Mouse (Mus musculus) MEL-GATA-1-ER (cell line): Measurements from ENCODE around the gene Spdl1.

Experiments used
- DNase-seq: peaks from one replicate; pipeline ENCODE4 v3.0.0-alpha.2; 2012; ENCODE audit warnings: low read depth; ENCODE audit errors: extremely low read depth

The Spdl1 gene

DNA sequence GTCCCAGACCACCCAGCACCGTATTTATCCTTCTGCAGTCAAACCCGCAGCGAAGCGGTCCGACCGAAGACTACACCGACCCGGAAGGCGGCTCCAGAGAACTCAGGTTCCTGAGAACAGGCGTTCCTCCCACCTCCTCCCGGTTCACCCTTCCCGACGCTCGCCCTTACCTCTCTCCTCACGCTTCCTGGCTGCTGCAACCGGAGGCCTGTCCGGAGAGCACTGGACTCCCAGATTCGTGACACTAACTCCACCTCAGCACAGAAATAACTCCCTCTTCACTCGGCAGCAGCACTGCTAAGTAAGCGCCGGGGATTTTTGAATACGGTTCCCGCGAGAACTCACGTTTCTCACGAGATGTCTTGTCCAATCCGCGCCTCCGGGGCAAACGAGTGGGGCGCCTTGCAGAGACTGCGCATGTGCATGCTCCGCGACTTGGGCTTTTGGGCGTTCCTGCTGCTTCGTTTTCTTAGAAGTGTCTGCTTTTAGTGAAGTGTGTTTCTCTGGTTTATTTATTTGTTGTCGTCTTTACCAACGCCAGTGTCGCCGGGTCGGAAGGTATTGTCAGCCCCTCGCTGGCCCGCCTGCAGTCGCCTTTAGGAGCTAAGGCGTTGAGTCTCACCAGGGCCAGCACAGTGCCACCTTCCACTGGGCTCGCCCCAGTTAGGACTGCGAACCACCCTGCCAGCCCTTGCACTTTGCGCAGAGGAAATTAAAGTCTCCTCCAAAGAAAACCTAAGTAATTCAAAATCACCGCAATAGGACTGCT lies at the start of gene Spdl1:
Gene Spdl1, minus strand, starts transcription at position 324 of the 769 bp plus-strand sequence.
- DNase-seq = peak; percentile 93

DNA sequence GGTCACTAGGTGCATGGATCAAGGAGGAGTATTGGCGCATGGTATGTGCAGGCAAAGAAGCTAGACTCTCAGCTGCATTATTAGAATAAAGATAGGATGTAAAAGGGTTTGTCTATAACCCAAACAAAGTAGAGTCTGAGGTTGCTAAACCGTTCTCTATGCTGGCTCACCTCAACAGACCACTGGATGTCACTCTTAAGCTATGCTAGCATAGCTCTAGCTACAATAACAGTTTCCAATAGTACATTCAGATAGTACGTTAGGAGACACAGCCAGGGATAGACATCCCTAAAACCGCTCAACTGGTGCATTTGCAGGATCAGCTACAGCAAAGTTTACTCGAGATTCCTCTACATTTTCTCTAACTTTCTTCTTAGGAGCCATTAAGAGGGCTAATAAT lies 48.1 kb upstream of the Spdl1 start:
- DNase-seq = no peak

DNA sequence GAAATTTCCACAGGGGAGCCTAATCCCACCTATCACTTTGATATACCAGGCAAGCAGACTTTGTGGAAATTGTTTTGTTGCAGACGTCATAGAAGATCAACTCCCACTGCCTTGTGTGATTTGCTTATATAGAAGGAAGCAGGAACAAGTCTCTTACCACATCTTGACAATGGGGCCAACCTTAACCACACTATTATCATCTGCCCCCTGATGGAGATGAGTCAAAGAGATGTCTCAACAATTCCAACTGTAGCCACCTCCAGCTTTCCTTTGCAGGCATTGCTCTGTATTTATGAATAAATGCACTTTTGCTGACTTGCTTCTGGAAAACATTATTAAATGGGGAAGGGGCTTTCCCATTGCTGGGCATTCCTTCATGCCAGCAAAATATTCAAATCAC lies 46.2 kb upstream of the Spdl1 start:
- DNase-seq = no peak

DNA sequence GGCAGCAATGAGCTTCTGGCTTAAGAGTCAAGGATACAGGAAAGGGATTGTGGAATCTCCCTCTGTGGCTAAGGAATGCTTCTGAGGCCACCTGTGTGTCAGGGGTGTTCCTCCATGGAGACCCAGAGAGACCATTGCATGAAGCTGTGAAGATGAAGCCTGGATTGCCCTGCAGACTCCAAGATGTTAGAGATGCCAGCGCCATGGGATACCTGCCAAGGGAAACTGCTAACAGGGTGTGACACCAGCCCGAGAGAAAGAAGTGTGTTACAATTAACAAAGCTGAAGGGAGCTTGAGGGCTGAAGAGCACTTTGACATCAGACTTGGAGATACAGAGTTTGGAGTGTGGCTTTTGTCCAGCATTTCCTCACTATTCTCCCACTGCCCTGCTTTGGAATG lies 40.4 kb upstream of the Spdl1 start:
- DNase-seq = no peak

DNA sequence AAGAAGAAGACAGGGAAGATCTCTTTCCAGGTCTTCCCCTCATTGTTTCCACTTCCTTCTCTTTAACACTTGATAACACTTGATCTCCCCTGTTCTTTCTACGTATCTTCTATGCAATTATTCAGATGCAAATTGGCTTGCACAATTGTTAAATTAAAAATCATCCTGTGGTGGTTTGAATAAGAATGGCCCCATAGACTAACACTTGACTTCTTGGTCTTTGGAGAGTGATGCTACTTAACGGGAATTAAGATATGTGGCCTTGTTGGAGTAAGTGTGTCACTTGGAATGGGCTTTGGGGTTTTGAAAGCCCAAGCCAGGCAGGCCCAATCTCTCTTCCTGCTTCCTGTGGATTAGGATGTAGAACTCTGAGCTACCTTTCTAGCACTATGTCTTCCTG lies 39.0 kb upstream of the Spdl1 start:
- DNase-seq = no peak

DNA sequence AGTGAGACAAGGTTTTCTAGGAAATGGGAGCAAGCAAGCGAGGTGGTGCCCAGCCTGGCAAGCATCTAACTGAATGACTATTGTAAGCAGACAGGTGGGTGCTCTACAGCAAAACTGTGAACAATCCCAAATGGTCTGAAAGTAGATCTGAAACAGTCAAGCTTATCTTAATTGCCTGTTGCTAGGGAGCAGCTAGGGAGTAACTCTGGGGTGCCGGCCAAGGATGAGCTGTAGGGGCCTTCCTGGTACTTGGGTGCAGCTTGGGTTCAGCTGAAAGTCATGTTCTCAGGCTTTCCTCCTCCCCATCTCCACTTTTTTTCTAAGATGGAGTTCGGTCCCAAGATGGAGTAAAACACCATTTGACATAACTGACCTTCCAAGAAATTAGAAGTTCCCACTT lies 38.5 kb upstream of the Spdl1 start:
- DNase-seq = no peak

DNA sequence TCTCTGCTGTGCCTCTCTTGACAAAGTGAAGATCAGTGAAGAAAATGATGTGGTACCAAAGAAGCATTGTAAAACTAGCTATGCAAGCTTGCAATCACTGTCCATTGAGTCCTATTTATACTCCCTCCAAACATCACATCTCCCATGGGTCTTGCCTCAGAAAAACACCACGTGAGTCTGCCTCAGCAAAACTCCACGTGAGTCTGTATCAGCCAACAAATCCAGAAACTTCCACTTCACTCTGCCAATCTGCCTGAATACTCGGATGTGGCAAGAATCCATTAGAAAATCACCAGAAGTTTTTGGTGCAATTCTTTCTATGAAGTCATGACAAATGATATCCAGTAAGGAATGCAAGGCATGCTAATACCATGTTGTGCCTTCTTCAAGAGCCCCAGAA lies 38.0 kb upstream of the Spdl1 start:
- no peak for DNase-seq

DNA sequence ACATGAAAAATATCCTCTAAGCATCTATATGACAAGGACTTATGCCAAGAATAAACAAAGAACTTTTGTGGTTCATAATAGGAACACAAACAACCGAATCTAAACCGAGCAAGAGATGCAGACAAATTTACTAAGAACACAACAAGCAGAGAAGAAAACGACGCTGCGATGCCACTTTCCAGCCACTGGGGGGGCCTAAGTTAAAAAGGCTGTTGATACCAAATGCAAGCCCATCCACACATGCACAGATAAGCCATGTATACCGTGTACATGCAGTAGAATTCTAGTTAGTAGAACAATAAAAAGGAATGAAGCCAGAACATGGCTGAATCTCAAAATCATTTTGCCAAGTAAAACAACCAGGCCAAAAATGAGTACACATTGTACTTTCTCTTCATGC lies 35.2 kb upstream of the Spdl1 start:
- no peak for DNase-seq

- no peak for DNase-seq
These were observed 32.4 kb upstream of the Spdl1 start for GRCm38 (mm10) chr11:34865741-34866270.

DNA sequence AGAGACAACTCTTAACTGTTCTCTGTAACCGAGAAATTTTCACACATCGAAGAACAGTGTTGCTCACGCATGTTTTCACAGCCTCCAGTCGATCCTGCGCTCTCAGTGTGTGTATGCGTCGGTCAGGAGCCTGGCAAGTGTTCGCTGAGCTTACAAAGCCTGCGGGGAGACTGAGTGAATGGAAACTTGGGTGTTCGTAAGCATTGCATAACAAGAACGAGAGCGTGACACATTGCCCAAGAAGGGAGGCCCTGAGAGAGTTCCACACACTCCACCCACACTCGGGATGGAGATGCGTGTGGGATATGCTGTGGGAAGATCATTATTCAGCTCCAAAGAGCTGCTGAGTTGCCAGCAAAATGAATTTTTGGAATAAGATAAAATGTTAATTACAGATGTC lies 31.7 kb upstream of the Spdl1 start:
- DNase-seq = no peak

- no peak for DNase-seq
These were observed 23.2 kb upstream of the Spdl1 start for GRCm38 (mm10) chr11:34856652-34857051.

DNA sequence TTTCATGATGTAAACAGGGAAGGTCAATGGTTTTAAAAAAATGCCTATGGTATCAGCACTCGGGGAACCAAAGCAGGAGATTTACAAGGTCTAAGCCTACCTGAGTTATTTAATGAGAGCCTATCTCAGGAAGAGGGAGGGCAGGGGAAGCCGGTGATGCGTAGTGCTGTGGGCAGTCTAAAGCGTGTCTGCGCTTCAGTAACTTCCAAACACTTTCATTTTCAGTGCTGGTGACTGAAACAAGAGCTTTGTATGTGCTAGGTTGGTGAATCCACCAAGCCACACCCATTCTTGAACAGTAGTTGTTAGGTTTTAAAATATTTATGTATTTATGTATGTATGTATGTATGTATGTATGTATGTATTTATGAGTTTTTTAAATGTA lies 12.8 kb upstream of the Spdl1 start:
- DNase-seq = no peak

DNA sequence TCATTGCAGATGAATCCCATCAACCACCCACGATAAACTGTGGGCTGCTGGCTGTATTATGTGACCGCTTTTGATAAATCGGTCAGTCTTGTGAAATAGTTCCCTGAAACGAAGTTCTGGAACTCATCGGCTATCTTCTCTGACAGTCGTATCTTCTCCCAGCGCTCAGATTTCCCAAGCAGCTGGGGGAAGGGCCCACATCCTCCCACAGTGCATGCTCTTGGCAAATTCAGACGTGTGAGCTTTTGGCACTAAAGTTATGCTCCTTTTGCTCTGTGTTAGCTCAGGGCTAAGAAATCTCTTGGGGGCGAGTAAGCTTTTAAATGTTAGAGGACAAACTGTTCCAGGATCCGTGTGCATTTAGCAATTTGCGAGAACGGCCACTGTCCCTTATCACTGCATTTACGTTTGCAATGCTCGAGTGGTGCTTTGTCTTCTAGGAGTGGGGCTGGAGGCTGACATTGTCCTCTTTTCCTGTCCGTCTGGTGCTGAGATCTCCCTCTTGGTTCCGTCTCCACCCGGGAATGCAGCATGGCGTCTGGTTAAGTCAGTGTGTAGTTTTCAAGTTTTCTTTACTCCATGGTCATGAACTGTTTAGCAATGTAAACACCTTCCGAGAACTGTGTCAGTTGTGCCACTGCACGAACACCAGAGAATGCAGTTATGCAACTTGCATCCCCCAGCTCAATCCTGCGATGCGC lies 12.3 kb upstream of the Spdl1 start:
- DNase-seq = no peak

- no peak for DNase-seq
These were observed 10.1 kb upstream of the Spdl1 start for GRCm38 (mm10) chr11:34843517-34843916.

DNA sequence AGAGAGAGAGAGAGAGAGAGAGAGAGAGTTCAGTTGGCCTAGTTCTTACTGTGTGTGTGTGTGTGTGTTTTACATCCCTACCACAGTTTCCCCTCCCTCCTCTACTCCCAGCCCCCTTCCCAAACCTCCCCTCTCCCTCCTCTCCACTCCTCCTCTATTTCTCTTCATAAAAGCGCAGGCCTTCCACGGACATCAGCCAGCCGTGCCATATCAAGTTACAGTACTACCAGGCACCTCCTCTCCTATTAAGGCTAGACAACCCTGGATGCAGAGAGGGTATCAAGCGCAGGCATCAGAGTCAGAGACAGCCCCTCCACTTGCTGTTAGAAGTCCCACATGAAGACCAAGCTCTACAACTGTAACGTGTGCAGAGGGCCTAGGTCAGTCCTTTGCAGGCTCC lies 6.8 kb upstream of the Spdl1 start:
- DNase-seq = no peak

DNA sequence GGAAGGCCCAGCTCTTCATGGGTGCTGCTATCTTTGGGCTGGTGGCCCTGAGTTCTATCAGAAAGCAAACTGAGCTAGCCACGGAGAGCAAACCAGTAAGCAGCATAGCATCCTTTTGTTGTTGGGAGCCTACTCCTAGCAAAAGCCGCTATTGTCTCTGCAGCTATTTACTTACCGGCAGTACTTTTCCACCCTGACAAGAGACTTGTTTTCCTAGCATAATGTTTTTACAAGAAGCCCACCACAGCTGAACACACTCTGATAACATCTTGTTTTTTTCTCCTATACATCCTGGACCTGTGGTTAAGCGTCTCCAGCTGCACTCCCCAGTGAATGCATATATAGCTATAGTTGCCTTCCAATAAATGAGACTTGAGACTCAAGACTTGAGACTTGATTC lies 5.6 kb upstream of the Spdl1 start:
- DNase-seq = no peak

DNA sequence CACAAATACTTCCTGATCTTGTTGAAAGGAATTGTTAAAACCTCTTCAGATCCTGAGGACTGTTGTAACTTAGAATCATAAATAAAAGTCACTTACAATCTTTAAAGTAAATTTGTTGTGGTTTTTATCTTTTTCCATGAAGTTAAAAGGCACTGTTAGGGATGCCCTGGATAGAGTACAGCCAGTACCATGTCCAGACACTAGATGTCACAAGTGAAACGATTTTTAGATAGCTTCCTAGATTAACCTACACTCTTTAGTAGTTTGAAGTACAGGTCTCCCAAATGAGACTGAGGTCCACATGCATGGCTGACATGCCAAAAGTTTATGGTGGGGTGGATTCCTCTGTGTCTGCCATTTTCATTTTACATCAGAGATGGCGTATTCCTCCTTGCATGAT lies 2.8 kb upstream of the Spdl1 start:
- DNase-seq = no peak

- no peak for DNase-seq
These were observed 763 bp downstream of the Spdl1 start for GRCm38 (mm10) chr11:34832678-34833077.

- no peak for DNase-seq
These were observed 5.6 kb downstream of the Spdl1 start for GRCm38 (mm10) chr11:34827803-34828202.

DNA sequence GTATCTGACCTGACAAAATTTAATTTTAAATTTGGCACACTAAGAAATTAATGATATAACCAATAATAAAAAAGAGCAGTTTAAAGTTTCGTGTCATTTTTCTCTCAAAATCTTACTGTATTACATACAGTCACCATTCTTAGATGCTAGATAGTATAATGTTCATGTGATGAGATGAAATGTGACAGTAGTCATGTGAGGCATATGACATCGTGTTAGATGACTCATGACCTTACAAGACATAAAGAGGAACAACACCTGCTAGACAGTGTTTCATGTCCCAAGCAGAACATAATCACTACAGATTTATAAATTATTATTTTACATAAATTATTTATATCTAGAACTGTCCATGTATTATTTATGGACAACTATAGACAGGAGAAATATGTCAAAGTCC lies 6.5 kb downstream of the Spdl1 start:
- DNase-seq = no peak

DNA sequence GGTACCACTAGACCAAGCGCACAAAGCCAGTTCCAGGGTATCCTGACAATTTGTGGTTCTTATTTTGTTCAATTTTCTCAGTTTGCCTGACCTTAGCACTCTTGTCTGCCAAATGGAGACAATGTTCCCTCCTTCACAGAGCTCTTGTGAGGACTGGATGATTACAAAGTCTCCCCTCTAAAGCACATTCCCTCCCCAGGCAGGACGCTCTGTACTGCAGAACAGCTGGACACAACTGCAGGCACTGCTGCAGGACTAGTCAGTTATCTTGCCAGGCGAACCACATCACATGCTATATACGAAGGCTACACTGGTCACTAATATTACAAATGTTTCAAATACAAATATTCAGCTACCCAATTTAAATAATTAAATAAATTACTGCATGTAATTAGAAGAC lies 8.7 kb downstream of the Spdl1 start:
- no peak for DNase-seq

DNA sequence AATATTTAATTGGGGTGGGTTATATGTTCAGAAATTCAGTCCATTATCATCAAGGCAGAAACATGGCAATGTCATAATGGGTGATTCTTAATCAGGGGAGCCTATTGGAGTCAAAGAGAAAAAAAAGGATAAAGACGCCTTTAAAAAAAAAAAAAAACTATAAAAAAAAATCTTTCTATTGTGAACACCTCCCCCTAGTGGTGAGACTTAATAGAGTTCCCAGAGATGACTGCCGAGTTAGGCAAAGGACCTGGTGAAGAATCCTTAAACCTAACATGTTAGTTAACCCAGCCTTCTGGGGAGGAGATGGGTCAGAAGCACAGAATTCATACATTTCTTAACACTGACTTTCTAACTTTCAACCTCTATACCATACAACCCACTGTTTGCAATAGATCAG lies 18.7 kb downstream of the Spdl1 start:
- no peak for DNase-seq

DNA sequence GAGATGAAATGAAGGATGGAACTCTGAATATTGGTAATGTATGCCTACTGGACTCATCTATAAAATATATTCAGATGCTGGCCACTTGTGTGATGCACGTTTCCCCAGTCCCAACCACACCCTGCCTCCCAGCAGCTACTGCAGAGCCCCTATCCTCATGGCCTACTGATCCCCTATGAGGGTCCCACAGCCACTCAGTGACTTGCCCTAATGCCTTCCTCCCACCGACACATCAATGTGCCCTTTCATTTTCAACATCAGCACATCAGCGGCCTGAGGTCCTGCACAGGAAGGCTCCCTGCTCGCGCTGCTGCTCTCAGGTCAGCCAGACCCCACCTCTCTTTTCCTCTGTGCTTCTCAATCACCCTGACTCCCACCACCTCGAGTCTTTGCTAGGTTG lies 19.1 kb downstream of the Spdl1 start:
- DNase-seq = no peak
